Mouse (Mus musculus) stomach, embryonic 16.5 days (tissue): ENCODE data around the gene Unc5c. TPM values are rescaled to one million over a fixed set of nuclear protein-coding genes. Genes with fewer than 3 reads are reported as not detected.
A peak's percentile ranks its signal among the peaks of the same experiment; 100 is the strongest.

Experiments used
- ATAC-seq: fragments of 200-750 bp; cut with Nextera tagmentation; 2 replicates; pipeline ENCODE4 v1.8.0; 2017; ENCODE audit warnings: moderate number of reproducible peaks, moderate TSS enrichment; ENCODE audit not compliant: insufficient read depth, low FRiP score
- H3K27ac ChIP-seq: fragments of 300-500 bp; sonication (generic); 2 replicates; pipeline ENCODE4 v1.5.1; 2014; ENCODE audit warnings: low read length
- H3K27me3 ChIP-seq: fragments of 300-500 bp; sonication (generic); 2 replicates; pipeline ENCODE4 v1.6.1; 2014; ENCODE audit warnings: low read length, control low read depth, mixed read lengths; ENCODE audit not compliant: control insufficient read depth, insufficient read depth
- H3K36me3 ChIP-seq: fragments of 300-500 bp; sonication (generic); 2 replicates; pipeline ENCODE4 v1.6.1; 2014; ENCODE audit warnings: low read length; ENCODE audit not compliant: control insufficient read depth, insufficient read depth
- H3K4me1 ChIP-seq: fragments of 300-500 bp; sonication (generic); 2 replicates; pipeline ENCODE4 v1.6.1; 2014; ENCODE audit warnings: low read length, control low read depth, mixed read lengths; ENCODE audit not compliant: control insufficient read depth, insufficient read depth
- H3K4me2 ChIP-seq: fragments of 300-500 bp; sonication (generic); 2 replicates; pipeline ENCODE4 v1.6.1; 2014; ENCODE audit warnings: low read depth, low read length, mixed read lengths
- H3K4me3 ChIP-seq: fragments of 300-500 bp; sonication (generic); replicated peaks from 2 replicates; pipeline ENCODE4 v1.5.1; 2014; ENCODE audit warnings: mild to moderate bottlenecking, low read length
- H3K9ac ChIP-seq: fragments of 300-500 bp; sonication (generic); 2 replicates; pipeline ENCODE4 v1.6.1; 2014; ENCODE audit warnings: low read length
- H3K9me3 ChIP-seq: fragments of 300-500 bp; sonication (generic); replicated peaks from 2 replicates; pipeline ENCODE4 v1.6.1; 2016; ENCODE audit warnings: low read length, control low read depth; ENCODE audit not compliant: control insufficient read depth
- WGBS: fragments of 180-500 bp; shearing (Covaris S2); extraction: QIAGEN DNeasy Blood & Tissue Kit; methylation state at CpG from one replicate; pipeline ENCODE4 v1.1.7; 2014; 5-methylcytosine and 5-hydroxymethylcytosine counted together
- polyA plus RNA-seq: library from polyadenylated mRNA; unstranded; fragments of >200 nt; fragmentation: Nextera tagmentation; extraction: Ambion mirVana; gene quantifications from 2 replicates; pipeline ENCODE4 v1.2.1, GENCODE M21; 2015

Unc5c gene
- 3.8 and 4.3 TPM in 2 replicates for polyA plus RNA-seq

- peak within 1 kb of the TSS; percentile 83 for H3K27ac ChIP-seq
Observed at GRCm38 (mm10) chr3:141465104-141465705, at the start of gene Unc5c. Unc5c (plus strand) TSS chr3:141465216.

GRCm38 (mm10) chr3:141457475-141457874 is 7.5 kb upstream of the Unc5c start:
- H3K9ac ChIP-seq, result no peak overlapping the region
- H3K27me3 ChIP-seq, result 0 out of 2 replicates have a peak, but pooled peaks cover under 1% of the 10 kb centered on the region
- 78% methylated on average over 2 of the region's 2 CpGs for WGBS
- H3K36me3 ChIP-seq, result no peaks in the 10 kb centered on the region
- no peaks in the 10 kb centered on the region for H3K9me3 ChIP-seq
- H3K4me2 ChIP-seq, result no peak overlapping the region
- no peak for ATAC-seq
- H3K4me3 ChIP-seq, result no peak overlapping the region
- H3K4me1 ChIP-seq, result no peaks in the 10 kb centered on the region
- H3K27ac ChIP-seq, result no peak overlapping the region

More at GRCm38 (mm10) chr3:141465104-141465705, at the start of gene Unc5c:
- H3K4me3 ChIP-seq, result peak within 1 kb of the TSS; percentile 73
- no peaks in the 10 kb centered on the region; the same call in 1 of the 2 replicates for H3K4me1 ChIP-seq
- peaks cover 16% of the 10 kb centered on the region for H3K27me3 ChIP-seq
- no peaks in the 10 kb centered on the region for H3K36me3 ChIP-seq
- peak; percentile 87 for ATAC-seq
- peak within 1 kb of the TSS; percentile 90 for H3K4me2 ChIP-seq
- H3K9ac ChIP-seq, result peak within 1 kb of the TSS; percentile 73
- H3K9me3 ChIP-seq, result no peaks in the 10 kb centered on the region
- under 1% methylated on average over 55 of the region's 61 CpGs for WGBS

DNA sequence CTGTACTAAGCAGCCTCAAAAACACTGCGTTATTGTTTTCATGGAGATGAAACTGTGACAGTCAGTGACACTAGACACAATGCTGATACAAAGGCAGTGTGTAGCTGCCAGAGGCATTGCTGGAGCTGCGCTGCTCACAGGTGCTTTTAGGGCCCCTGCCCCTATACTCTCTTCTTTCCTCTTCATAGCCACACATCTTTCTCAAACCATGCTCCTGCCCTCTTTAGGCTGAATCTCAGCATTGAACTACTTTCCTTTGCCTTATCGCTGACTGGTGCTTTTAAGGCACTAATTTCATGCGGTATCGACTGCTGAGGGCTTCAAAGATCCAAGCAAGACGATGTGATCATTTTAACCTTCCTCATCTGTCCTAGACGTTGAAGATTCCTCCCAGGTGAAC is 2.5 kb upstream of the Unc5c start:
- Histone ChIP-seq H3K9ac (no peak overlapping the region), H3K4me1 (no peaks in the 10 kb centered on the region), H3K27me3 (peaks cover 16% of the 10 kb centered on the region), H3K9me3 (no peaks in the 10 kb centered on the region), H3K27ac (no peak overlapping the region), H3K4me3 (no peak overlapping the region), H3K4me2 (no peak overlapping the region), H3K36me3 (no peaks in the 10 kb centered on the region)
- ATAC-seq, result no peak
- 62% methylated on average over 7 of the region's 7 CpGs for WGBS

- H3K9me3 ChIP-seq, result no peaks in the 10 kb centered on the region
- H3K27me3 ChIP-seq, result peaks cover 16% of the 10 kb centered on the region
- no peaks in the 10 kb centered on the region for H3K36me3 ChIP-seq
- peak overlapping the region; percentile 90 for H3K4me2 ChIP-seq
- under 1% methylated on average over 26 of the region's 26 CpGs for WGBS
- H3K4me1 ChIP-seq, result no peaks in the 10 kb centered on the region; the same call in 1 of the 2 replicates
- peak; percentile 61; the same call in 1 of the 2 replicates for ATAC-seq
- H3K27ac ChIP-seq, result peak overlapping the region; percentile 83
- H3K9ac ChIP-seq, result peak overlapping the region; percentile 73
- H3K4me3 ChIP-seq, result peak overlapping the region; percentile 73
Observed at GRCm38 (mm10) chr3:141464691-141465103, 319 bp upstream of the Unc5c start.

GRCm38 (mm10) chr3:141466061-141466460 is 1.0 kb downstream of the Unc5c start:
- Histone ChIP-seq H3K4me2 (peak overlapping the region; percentile 90), H3K4me3 (peak overlapping the region; percentile 73), H3K27me3 (peaks cover 16% of the 10 kb centered on the region), H3K36me3 (no peaks in the 10 kb centered on the region), H3K27ac (peak overlapping the region; percentile 83; the same call in 1 of the 2 replicates), H3K9ac (peak overlapping the region; percentile 73), H3K4me1 (no peaks in the 10 kb centered on the region; the same call in 1 of the 2 replicates), H3K9me3 (no peaks in the 10 kb centered on the region)
- no peak for ATAC-seq
- WGBS, result 2% methylated on average over 20 of the region's 20 CpGs

DNA sequence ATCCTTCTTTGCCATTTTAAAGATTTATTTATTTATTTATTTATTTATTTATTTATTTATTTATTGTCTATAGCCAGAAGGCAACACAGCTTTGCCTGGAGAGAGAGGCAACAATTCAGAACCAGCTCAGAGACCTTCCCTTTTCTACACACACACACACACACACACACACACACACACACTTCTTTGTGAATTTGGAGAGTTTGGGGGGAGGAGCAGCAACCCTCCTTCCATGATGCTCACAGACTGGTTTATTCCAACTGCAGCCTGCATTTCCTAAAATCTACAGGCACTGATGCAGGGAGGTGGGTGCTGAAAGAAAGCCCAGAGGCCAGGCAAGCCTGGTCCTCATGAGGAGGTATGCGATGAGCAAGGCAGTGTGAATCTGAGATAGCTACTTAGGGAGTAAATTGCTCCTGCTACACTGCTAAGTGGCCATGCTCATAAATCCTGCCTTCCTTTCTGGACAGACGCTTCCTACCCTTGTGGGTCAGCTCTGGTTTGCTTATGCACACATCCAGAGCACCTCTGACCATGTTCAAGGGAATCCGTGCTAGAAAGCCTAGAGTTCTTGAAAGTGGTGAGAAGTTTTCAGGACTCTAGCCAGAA is 1.8 kb downstream of the Unc5c start:
- WGBS, result 21% methylated on average over 3 of the region's 3 CpGs
- no peak overlapping the region; the same call in none of the 2 replicates for H3K27ac ChIP-seq
- H3K9ac ChIP-seq, result peak overlapping the region; percentile 39; the same call in 1 of the 2 replicates

GRCm38 (mm10) chr3:141469338-141469737 is 4.3 kb downstream of the Unc5c start:
- Histone ChIP-seq H3K36me3 (no peaks in the 10 kb centered on the region), H3K4me3 (no peak overlapping the region), H3K4me2 (no peak overlapping the region), H3K4me1 (no peaks in the 10 kb centered on the region; the same call in 1 of the 2 replicates), H3K9ac (no peak overlapping the region), H3K27me3 (peaks cover 12% of the 10 kb centered on the region), H3K27ac (no peak overlapping the region), H3K9me3 (no peaks in the 10 kb centered on the region)
- 58% methylated on average over 2 of the region's 2 CpGs for WGBS
- no peak for ATAC-seq

More for the DNA sequence above, 1.8 kb downstream of the Unc5c start:
- H3K4me3 ChIP-seq, result peak overlapping the region; percentile 73
- no peaks in the 10 kb centered on the region for H3K36me3 ChIP-seq
- no peak for ATAC-seq
- peak overlapping the region; percentile 90 for H3K4me2 ChIP-seq
- no peaks in the 10 kb centered on the region; the same call in 1 of the 2 replicates for H3K4me1 ChIP-seq
- H3K9me3 ChIP-seq, result no peaks in the 10 kb centered on the region
- peaks cover 16% of the 10 kb centered on the region for H3K27me3 ChIP-seq

- Histone ChIP-seq H3K9ac (no peak overlapping the region), H3K27me3 (no peaks in the 10 kb centered on the region), H3K27ac (no peak overlapping the region), H3K9me3 (no peaks in the 10 kb centered on the region), H3K36me3 (no peaks in the 10 kb centered on the region), H3K4me2 (no peak overlapping the region), H3K4me3 (no peak overlapping the region), H3K4me1 (no peaks in the 10 kb centered on the region; the same call in 1 of the 2 replicates)
- WGBS, result 69% methylated on average over 5 of the region's 5 CpGs
- no peak for ATAC-seq
Observed at GRCm38 (mm10) chr3:141473205-141473604, 8.2 kb downstream of the Unc5c start.

DNA sequence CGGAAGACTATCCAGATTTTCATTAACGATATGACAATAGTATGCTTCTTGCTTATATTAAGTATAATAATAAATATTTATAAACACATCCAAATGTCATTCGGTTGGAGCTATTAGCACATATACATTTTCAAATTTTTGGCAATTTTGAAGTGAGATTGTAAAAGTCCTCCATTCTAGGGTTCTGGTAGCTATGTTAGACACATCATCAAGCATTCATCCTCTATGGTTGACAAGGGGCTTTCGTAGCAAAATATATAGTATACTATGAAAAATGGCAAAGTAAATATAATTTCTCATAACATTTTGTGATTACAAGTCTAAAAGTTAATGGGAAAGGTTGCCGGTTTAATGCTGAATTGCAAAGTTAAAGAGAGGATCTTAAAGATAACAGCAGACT is 10.4 kb downstream of the Unc5c start:
- no peak overlapping the region for H3K9ac ChIP-seq
- H3K27me3 ChIP-seq, result no peaks in the 10 kb centered on the region
- H3K4me2 ChIP-seq, result no peak overlapping the region
- H3K36me3 ChIP-seq, result no peaks in the 10 kb centered on the region
- WGBS, result 59% methylated on average over 5 of the region's 5 CpGs
- no peak for ATAC-seq
- H3K4me3 ChIP-seq, result no peak overlapping the region
- no peaks in the 10 kb centered on the region for H3K4me1 ChIP-seq
- no peaks in the 10 kb centered on the region for H3K9me3 ChIP-seq
- no peak overlapping the region for H3K27ac ChIP-seq
